Mouse (Mus musculus) neural tube, embryonic 12.5 days (tissue): ENCODE data around the gene Stard13. TPM values are rescaled to one million over a fixed set of nuclear protein-coding genes. Genes with fewer than 3 reads are reported as not detected.

ENCODE experiments used
- ATAC-seq: fragments of 200-750 bp; cut with Nextera tagmentation; 2 replicates; pipeline ENCODE4 v1.8.0; 2017; ENCODE audit warnings: low read depth, mild to moderate bottlenecking, moderate TSS enrichment, moderate library complexity; ENCODE audit not compliant: low FRiP score
- H3K27ac ChIP-seq: fragments of 300-500 bp; sonication (generic); 2 replicates; pipeline ENCODE4 v1.5.1; 2016
- H3K27me3 ChIP-seq: fragments of 300-500 bp; sonication (generic); replicated peaks from 2 replicates; pipeline ENCODE4 v1.6.1; 2016; ENCODE audit warnings: mild to moderate bottlenecking
- H3K36me3 ChIP-seq: fragments of 300-500 bp; sonication (generic); 2 replicates; pipeline ENCODE4 v1.6.1; 2016; ENCODE audit warnings: mild to moderate bottlenecking
- H3K4me1 ChIP-seq: fragments of 300-500 bp; sonication (generic); 2 replicates; pipeline ENCODE4 v1.6.1; 2016
- H3K4me2 ChIP-seq: fragments of 300-500 bp; sonication (generic); replicated peaks from 2 replicates; pipeline ENCODE4 v1.6.1; 2016; ENCODE audit warnings: mild to moderate bottlenecking
- H3K4me3 ChIP-seq: fragments of 300-500 bp; sonication (generic); 2 replicates; pipeline ENCODE4 v1.5.1; 2016
- H3K9ac ChIP-seq: fragments of 300-500 bp; sonication (generic); 2 replicates; pipeline ENCODE4 v1.6.1; 2016; ENCODE audit warnings: mild to moderate bottlenecking
- H3K9me3 ChIP-seq: fragments of 300-500 bp; sonication (generic); 2 replicates; pipeline ENCODE4 v1.6.1; 2016; ENCODE audit warnings: mild to moderate bottlenecking
- WGBS: fragments of 180-500 bp; shearing (Covaris S2); methylation state at CpG from one replicate; pipeline ENCODE4 v1.1.7; 2016; 5-methylcytosine and 5-hydroxymethylcytosine counted together
- polyA plus RNA-seq: library from polyadenylated mRNA; unstranded; fragments of >200 nt; fragmentation: Nextera tagmentation; extraction: Ambion mirVana; gene quantifications from 2 replicates; pipeline ENCODE4 v1.2.1, GENCODE M21; 2016

The Stard13 gene
- polyA plus RNA-seq, 1 experiment from 2014 or later: 11.2 TPM

DNA sequence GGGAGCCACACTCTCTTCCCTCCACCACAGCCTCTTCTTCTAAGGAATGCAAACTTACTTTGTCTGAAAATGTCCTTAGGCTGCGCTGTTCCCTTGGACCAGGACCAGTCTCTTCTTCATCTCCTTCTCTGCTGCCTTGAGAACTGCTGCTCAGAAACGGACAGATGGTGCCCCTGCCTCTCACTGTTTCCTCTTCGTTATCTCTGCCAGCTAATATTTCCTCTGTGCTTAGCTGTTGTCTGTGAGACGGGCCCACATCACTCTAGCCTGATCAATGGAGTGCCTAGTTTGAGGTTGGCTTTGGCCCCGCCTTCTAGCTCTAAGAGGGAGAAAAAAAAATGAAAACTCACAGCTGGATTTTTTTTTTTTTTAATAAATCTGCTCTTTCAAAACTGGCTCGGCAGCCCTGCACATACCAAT, 106.3 kb downstream of the Stard13 start:
- no peak overlapping the region for H3K4me2 ChIP-seq

DNA sequence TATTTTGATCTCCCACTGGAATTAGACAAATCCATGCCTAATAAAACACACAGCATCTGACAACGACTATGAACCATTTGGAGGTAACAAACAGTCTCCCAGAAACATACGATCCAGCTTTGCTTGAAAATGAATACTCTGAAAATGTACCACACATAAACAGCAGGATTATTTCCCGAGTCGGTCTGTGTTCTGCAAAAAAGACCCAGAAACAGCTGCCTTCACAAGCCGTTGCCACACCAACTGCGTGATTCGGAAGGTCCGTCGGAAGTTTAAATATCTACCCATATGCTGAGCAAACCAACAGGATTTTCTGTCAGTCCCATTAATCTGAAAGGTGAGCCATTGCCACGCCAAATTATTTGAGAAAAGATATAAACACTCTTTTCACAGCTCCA, 107.0 kb downstream of the Stard13 start:
- Histone ChIP-seq H3K36me3 (no peaks in the 10 kb centered on the region), H3K9ac (no peak overlapping the region), H3K27me3 (no peaks in the 10 kb centered on the region), H3K9me3 (no peaks in the 10 kb centered on the region), H3K4me2 (no peak overlapping the region), H3K27ac (no peak overlapping the region), H3K4me3 (no peak overlapping the region), H3K4me1 (peaks cover 5% of the 10 kb centered on the region; the same call in 1 of the 2 replicates)
- ATAC-seq: no peak
- WGBS: 73% methylated on average over 10 of the region's 10 CpGs

More for the DNA sequence above, 106.3 kb downstream of the Stard13 start:
- WGBS: 62% methylated on average over 6 of the region's 6 CpGs
- Histone ChIP-seq H3K9ac (no peak overlapping the region), H3K9me3 (no peaks in the 10 kb centered on the region), H3K4me3 (no peak overlapping the region), H3K27ac (no peak overlapping the region), H3K36me3 (no peaks in the 10 kb centered on the region), H3K4me1 (peaks cover 5% of the 10 kb centered on the region; the same call in 1 of the 2 replicates), H3K27me3 (no peaks in the 10 kb centered on the region)
- ATAC-seq: no peak

DNA sequence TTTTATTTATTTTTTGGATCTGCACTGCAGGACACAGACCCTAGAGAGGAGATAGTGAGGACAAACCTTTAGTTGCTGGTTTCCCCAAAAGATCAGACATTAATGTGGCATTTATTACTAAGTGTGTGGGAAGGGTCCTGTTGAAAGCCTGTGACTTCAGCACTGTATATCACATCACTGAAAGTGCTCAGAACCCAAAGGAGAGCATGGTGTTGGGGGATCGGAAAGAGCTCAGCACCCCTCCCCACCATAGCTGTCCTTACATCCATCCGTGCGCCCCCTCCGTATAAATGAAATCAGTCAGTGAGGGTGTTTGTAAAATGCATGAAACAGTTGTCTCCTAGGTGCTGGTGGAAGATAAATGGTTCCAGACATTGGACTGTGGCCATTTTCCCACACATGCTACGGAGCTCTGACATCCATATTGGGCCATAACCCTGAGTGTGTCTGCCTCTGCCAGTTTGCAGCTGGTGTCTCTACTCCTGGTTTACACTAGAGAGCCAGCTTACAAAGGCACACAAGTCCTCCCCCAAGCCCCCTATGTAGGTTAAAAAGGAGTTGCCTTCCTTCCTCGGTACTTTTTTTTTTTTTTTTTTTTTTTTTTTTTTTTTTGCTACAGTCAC, 107.5 kb downstream of the Stard13 start:
- Histone ChIP-seq H3K9ac (no peak overlapping the region), H3K9me3 (no peaks in the 10 kb centered on the region), H3K27me3 (no peaks in the 10 kb centered on the region), H3K4me3 (no peak overlapping the region), H3K4me1 (peaks cover 5% of the 10 kb centered on the region; the same call in 1 of the 2 replicates), H3K27ac (no peak overlapping the region), H3K36me3 (no peaks in the 10 kb centered on the region), H3K4me2 (peak overlapping the region; percentile 25; the same call in 1 of the 2 replicates)
- ATAC-seq: 0 out of 2 replicates have a peak, but pooled peaks have one; percentile 37
- 49% methylated on average over 6 of the region's 6 CpGs for WGBS

DNA sequence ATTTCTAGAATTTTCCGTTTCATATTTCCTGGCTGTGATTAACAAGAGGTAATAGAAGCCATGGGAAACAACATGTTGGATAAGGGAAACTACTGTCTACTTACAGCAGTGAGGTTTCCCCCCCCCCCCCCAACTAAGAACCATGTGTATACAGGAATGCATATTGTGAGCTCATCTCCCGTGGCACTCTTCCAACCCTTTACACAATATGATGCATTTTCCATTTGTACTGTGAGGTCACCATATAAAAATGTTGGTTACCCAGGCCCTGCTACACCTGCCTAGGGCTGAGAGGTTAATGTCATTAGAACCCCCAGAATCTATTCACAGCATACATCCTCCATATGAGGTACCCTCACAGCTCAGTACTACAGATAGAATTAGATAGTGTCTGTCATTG, 115.8 kb downstream of the Stard13 start:
- Histone ChIP-seq H3K27ac (no peak overlapping the region), H3K36me3 (no peaks in the 10 kb centered on the region), H3K9me3 (no peaks in the 10 kb centered on the region), H3K9ac (no peak overlapping the region), H3K4me3 (no peak overlapping the region), H3K27me3 (no peaks in the 10 kb centered on the region), H3K4me1 (no peaks in the 10 kb centered on the region), H3K4me2 (no peak overlapping the region)
- ATAC-seq: no peak
- WGBS: 80% methylated on average over 2 of the region's 2 CpGs

DNA sequence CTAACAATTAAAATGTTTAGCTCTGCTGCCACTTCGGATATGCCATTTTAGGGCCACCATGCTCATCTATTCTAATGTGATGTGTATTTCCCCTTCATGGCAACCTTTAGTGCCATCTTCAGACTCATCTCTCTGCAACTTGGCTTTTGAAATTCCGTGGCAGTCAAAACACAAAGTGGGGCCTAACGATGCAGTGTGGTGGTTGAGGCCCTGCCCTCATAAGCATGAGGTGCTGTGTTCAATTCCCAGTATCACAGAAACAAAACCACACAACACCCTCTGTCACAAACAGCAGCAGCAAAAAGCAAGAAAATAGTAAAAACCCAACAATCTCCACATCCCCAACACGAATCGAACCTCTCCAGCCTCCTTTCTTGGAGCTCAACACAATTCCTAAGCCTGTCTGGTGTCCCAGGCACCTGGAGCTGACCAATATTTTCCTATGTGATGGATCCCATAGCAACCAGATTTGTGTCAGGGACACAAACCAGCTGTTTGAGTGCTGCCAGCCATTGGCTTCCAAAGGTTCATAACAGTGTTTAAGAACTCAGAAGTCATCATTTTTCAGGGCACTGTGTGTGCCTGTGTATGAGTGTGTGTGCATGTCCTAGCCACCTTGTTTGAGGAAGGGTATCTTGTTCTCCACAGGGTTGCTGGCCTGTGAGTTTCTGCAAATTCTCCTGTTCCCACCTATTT, 117.3 kb downstream of the Stard13 start:
- Histone ChIP-seq H3K4me1 (no peaks in the 10 kb centered on the region), H3K4me3 (no peak overlapping the region), H3K27me3 (no peaks in the 10 kb centered on the region), H3K9ac (no peak overlapping the region), H3K36me3 (no peaks in the 10 kb centered on the region), H3K27ac (no peak overlapping the region), H3K9me3 (no peaks in the 10 kb centered on the region), H3K4me2 (no peak overlapping the region)
- 94% methylated on average over 5 of the region's 5 CpGs for WGBS
- no peak for ATAC-seq

DNA sequence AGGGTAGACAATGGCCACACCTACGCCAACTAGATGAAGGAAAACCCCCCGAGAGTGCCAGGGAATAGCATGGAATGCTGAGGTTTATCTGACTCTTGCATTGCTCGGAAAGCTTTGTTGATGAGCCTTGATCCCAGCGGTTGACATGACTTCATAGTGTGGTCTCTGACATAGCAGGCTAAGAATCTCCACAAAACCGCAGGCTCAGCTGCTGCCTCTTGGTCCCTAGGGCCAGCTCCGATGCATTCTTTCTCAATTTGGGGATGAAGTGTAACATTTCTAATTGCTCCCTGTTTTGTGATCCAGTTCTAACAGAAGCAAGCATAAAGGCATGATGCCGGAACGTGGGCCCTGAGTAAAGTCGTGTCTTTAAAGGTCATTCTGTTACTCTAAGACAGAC, 120.9 kb downstream of the Stard13 start:
- Histone ChIP-seq H3K4me3 (no peak overlapping the region), H3K4me2 (no peak overlapping the region), H3K36me3 (no peaks in the 10 kb centered on the region), H3K9me3 (no peaks in the 10 kb centered on the region), H3K27ac (no peak overlapping the region), H3K9ac (no peak overlapping the region), H3K27me3 (no peaks in the 10 kb centered on the region), H3K4me1 (peaks cover 9% of the 10 kb centered on the region)
- no peak for ATAC-seq
- WGBS: 88% methylated on average over 9 of the region's 9 CpGs

DNA sequence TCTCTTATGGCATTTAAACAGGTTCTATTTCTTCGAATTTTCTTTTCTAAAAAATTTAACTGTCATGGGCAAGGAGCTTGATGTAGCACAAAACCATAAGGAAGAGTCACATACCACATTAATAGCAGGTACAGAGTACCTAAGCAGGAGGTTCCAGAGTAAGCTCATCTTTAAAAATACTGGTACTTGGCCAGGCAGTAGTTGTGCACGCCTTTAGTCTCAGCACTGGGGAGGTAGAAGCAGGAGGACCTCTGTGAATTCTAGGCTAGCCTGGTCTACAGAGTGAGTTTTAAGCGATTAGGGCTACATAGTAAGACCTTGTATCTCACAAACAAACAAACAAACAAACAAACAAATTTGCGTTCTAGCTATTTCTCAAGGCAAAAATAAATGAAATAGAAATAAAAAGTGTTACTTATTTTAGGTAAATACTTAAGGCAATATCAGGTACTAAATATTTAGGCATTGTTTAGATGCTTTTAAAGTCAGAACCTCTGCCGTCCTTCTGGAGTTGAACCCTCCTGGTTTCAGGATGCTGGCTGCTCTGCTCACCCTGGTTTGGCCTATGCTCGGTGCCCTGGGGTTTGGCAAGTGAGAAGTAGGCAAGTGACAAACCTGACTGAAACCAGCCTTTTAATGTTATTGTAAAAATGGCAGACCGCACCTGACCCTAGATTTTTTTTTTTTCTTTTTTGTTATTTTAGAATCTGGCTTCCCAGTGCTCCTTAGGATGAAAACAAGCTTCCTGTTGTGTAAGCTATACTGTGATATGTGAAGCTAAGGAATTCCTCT, 122.4 kb downstream of the Stard13 start:
- Histone ChIP-seq H3K27me3 (no peaks in the 10 kb centered on the region), H3K4me1 (peaks cover 11% of the 10 kb centered on the region), H3K9me3 (no peaks in the 10 kb centered on the region), H3K4me3 (no peak overlapping the region), H3K9ac (no peak overlapping the region), H3K36me3 (no peaks in the 10 kb centered on the region), H3K27ac (no peak overlapping the region), H3K4me2 (no peak overlapping the region)
- WGBS: 93% methylated on average over 7 of the region's 7 CpGs
- ATAC-seq: no peak

DNA sequence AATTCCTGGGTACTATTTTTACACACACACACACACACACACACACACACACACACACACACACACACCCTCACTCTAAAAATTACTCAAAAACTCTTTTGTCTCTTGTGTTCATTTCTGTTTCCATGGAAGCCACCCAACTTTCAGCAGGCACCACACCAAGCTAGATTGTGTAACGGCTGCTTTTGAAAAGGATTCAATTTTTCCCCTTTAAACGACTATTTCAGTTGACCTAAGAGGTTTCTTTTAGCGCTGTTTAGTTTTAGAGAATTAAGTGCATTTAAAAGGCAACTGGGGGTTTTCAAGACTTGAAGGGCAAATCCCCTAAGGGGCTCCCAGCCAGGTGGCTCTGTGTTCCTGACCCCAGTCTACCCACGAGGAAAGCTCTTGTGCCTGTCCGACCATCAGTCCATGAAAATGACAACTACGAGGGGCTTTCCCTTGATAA, 123.2 kb downstream of the Stard13 start:
- Histone ChIP-seq H3K9ac (no peak overlapping the region), H3K36me3 (no peaks in the 10 kb centered on the region), H3K9me3 (no peaks in the 10 kb centered on the region), H3K4me1 (peaks cover 11% of the 10 kb centered on the region), H3K4me3 (no peak overlapping the region), H3K27ac (no peak overlapping the region), H3K27me3 (no peaks in the 10 kb centered on the region), H3K4me2 (no peak overlapping the region)
- 57% methylated on average over 6 of the region's 6 CpGs for WGBS
- ATAC-seq: no peak

DNA sequence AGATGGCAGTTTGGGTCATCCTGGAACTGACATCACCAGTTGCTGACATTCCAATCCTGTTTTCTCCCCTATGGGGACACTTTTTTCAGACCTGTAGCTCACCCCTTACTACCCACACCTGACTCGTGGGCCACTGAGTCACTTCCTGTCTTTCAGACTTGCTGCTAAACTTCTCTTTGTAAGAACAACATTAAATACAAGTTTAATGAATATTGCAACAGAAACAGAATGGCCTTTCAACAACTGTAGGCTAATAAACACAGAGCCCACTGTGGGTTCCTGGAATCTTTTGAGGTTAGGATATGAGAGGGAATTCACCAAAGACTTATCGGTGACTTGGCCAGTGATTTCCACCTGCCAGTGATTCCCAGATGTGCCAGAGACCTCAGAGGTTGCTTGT, 123.8 kb downstream of the Stard13 start:
- no peaks in the 10 kb centered on the region for H3K27me3 ChIP-seq
- no peaks in the 10 kb centered on the region for H3K9me3 ChIP-seq
- no peak overlapping the region for H3K4me2 ChIP-seq
- no peak overlapping the region for H3K4me3 ChIP-seq
- H3K4me1 ChIP-seq: peaks cover 11% of the 10 kb centered on the region
- no peaks in the 10 kb centered on the region for H3K36me3 ChIP-seq
- no peak for ATAC-seq
- 80% methylated on average over 2 of the region's 2 CpGs for WGBS
- H3K9ac ChIP-seq: no peak overlapping the region
- no peak overlapping the region for H3K27ac ChIP-seq

DNA sequence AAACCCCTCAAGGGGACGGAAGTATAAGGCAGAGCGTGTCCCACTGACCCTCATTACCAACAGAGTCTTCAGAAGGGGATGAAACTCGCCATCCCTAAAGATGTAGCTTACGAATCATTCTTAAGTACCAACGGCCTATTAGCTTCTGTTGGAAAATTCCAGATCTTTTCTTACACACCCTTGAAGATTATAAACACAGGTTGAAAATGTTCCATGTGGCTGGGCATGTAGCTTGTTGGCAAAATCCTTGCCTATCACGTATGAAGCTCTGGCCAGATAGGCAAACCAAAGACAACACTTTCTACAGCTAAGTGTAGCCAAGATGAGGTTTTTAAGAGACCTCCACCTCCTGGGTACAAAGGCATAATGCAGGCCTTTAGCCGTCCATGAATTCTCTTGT, 124.7 kb downstream of the Stard13 start:
- H3K4me1 ChIP-seq: peaks cover 11% of the 10 kb centered on the region
- no peaks in the 10 kb centered on the region for H3K36me3 ChIP-seq
- no peak overlapping the region for H3K4me3 ChIP-seq
- no peaks in the 10 kb centered on the region for H3K27me3 ChIP-seq
- no peak overlapping the region for H3K9ac ChIP-seq
- 82% methylated on average over 7 of the region's 7 CpGs for WGBS
- H3K9me3 ChIP-seq: no peaks in the 10 kb centered on the region
- no peak overlapping the region for H3K27ac ChIP-seq
- ATAC-seq: no peak
- no peak overlapping the region for H3K4me2 ChIP-seq

DNA sequence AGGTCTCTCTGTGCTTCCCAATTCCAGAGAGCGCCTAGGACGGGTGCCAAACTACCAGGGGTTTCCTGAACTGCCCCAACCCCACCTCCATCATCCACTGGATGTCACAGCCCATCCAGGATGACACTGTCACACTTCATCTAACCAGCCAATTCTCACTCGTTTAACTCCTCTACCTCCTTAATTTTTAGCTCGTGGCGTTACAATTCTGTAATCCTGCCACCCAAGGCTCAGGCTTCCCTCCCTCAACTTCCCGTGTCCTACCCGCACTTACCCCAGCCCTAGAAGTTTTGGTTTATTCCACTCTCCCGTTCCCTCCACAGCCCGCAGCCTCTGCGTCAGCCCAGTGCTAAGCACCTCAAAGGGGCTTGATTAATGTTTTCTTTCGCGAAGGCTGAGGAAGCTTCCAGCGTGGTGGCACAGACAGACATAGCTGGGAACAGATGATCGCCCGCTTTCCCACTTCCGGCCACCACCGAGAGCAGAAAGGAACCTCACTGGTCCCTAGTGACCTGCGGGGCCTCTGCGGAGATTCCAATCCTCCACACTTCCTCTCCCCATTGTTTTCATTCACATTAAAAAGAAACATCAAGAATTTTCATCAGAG, 125.2 kb downstream of the Stard13 start:
- Histone ChIP-seq H3K36me3 (no peaks in the 10 kb centered on the region), H3K9ac (no peak overlapping the region), H3K27me3 (no peaks in the 10 kb centered on the region), H3K9me3 (no peaks in the 10 kb centered on the region), H3K4me2 (peak overlapping the region; percentile 28), H3K4me1 (peaks cover 11% of the 10 kb centered on the region), H3K4me3 (no peak overlapping the region), H3K27ac (no peak overlapping the region)
- 54% methylated on average over 19 of the region's 19 CpGs for WGBS
- ATAC-seq: no peak

DNA sequence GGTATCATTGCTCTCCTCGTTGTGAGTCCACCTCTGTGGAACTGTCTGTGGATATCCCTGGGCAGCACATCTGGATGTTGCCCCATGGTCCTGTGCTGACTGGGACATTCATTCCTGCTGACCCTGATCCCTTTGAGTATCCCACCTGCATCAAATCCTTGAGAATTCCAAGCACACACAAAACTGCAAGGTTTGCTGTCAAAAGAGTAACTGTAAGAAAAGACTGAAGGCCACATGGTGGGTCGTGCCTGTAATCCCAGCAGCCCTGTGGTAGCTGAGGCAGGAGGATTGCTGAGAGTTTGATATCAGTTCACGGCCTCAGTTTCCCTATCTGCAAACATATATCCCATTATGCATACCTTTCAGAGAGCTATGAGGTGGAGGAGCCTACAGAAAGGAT, 126.8 kb downstream of the Stard13 start:
- Histone ChIP-seq H3K36me3 (no peaks in the 10 kb centered on the region), H3K4me1 (peaks cover 11% of the 10 kb centered on the region), H3K9ac (no peak overlapping the region), H3K9me3 (no peaks in the 10 kb centered on the region), H3K4me3 (no peak overlapping the region), H3K27me3 (no peaks in the 10 kb centered on the region), H3K4me2 (no peak overlapping the region), H3K27ac (no peak overlapping the region)
- 89% methylated on average over 3 of the region's 3 CpGs for WGBS
- no peak for ATAC-seq
